Mouse (Mus musculus) macrophage (primary cell): ENCODE data around the gene Zfhx3. TPM values are rescaled to one million over a fixed set of nuclear protein-coding genes. Genes with fewer than 3 reads are reported as not detected.

Experiments used
- H3K27ac ChIP-seq: fragments of 350-480 bp; formaldehyde crosslinking; 2 replicates; pipeline ENCODE4 v1.9.0; 2021
- H3K36me3 ChIP-seq: fragments of 350-480 bp; formaldehyde crosslinking; 2 replicates; pipeline ENCODE4 v1.9.0; 2021; ENCODE audit errors: inconsistent target
- H3K4me3 ChIP-seq: fragments of 350-480 bp; formaldehyde crosslinking; 2 replicates; pipeline ENCODE4 v1.9.0; 2021; ENCODE audit errors: inconsistent target
- H3K79me2 ChIP-seq: fragments of 350-480 bp; formaldehyde crosslinking; 2 replicates; pipeline ENCODE4 v1.9.0; 2021; ENCODE audit errors: inconsistent target
- WGBS: methylation state at CpG from one replicate; pipeline ENCODE4 v1.1.7; 2026; ENCODE audit warnings: inconsistent platforms; ENCODE audit not compliant: missing documents; 5-methylcytosine and 5-hydroxymethylcytosine counted together
- polyA plus RNA-seq: library from polyadenylated mRNA; stranded (reverse); fragments of 250-400 nt; gene quantifications from 3 replicates; pipeline ENCODE4 v1.2.4, GENCODE M21; 2018; ENCODE audit warnings: inconsistent platforms

The Zfhx3 gene
- polyA plus RNA-seq, 1 experiment from 2014 or later, result 5.3 TPM

- Histone ChIP-seq H3K79me2 (no peaks in the 10 kb centered on the region), H3K36me3 (no peaks in the 10 kb centered on the region), H3K4me3 (no peak overlapping the region), H3K27ac (no peak overlapping the region)
- WGBS, result 92% methylated on average over 12 of the region's 12 CpGs
Measured at GRCm38 (mm10) chr8:108554578-108555245, 612.3 kb downstream of the Zfhx3 start.

- 90% methylated on average over 6 of the region's 6 CpGs for WGBS
Measured at GRCm38 (mm10) chr8:108563420-108563819, 621.0 kb downstream of the Zfhx3 start.

GRCm38 (mm10) chr8:108563934-108564564 lies 621.6 kb downstream of the Zfhx3 start:
- 85% methylated on average over 7 of the region's 7 CpGs for WGBS
- no peaks in the 10 kb centered on the region for H3K36me3 ChIP-seq
- H3K27ac ChIP-seq, result no peak overlapping the region
- H3K79me2 ChIP-seq, result no peaks in the 10 kb centered on the region
- no peak overlapping the region for H3K4me3 ChIP-seq

More at GRCm38 (mm10) chr8:108563420-108563819, 621.0 kb downstream of the Zfhx3 start:
- Histone ChIP-seq H3K36me3 (no peaks in the 10 kb centered on the region), H3K79me2 (no peaks in the 10 kb centered on the region), H3K4me3 (no peak overlapping the region), H3K27ac (no peak overlapping the region)

GRCm38 (mm10) chr8:108566035-108566434 lies 623.6 kb downstream of the Zfhx3 start:
- H3K36me3 ChIP-seq, result no peaks in the 10 kb centered on the region
- H3K4me3 ChIP-seq, result no peak overlapping the region
- no peaks in the 10 kb centered on the region for H3K79me2 ChIP-seq
- no peak overlapping the region for H3K27ac ChIP-seq
- WGBS, result 84% methylated on average over 12 of the region's 12 CpGs

- Histone ChIP-seq H3K4me3 (no peak overlapping the region), H3K79me2 (no peaks in the 10 kb centered on the region), H3K36me3 (no peaks in the 10 kb centered on the region), H3K27ac (no peak overlapping the region)
- 90% methylated on average over 5 of the region's 5 CpGs for WGBS
Measured at GRCm38 (mm10) chr8:108573295-108574017, 631.0 kb downstream of the Zfhx3 start.

- H3K79me2 ChIP-seq, result no peaks in the 10 kb centered on the region
- H3K36me3 ChIP-seq, result no peaks in the 10 kb centered on the region
- H3K4me3 ChIP-seq, result no peak overlapping the region
- no peak overlapping the region for H3K27ac ChIP-seq
- whole genome bisulfite sequencing, result 16% methylated on average over 7 of the region's 7 CpGs
Measured at GRCm38 (mm10) chr8:108574101-108574500, 631.7 kb downstream of the Zfhx3 start.

GRCm38 (mm10) chr8:108577571-108577970 lies 635.1 kb downstream of the Zfhx3 start:
- Histone ChIP-seq H3K36me3 (no peaks in the 10 kb centered on the region), H3K4me3 (no peak overlapping the region), H3K79me2 (no peaks in the 10 kb centered on the region), H3K27ac (no peak overlapping the region)
- 90% methylated on average over 7 of the region's 7 CpGs for WGBS

- no peak overlapping the region for H3K27ac ChIP-seq
- WGBS, result 83% methylated on average over 8 of the region's 10 CpGs
- no peak overlapping the region for H3K4me3 ChIP-seq
- H3K36me3 ChIP-seq, result no peaks in the 10 kb centered on the region
- H3K79me2 ChIP-seq, result no peaks in the 10 kb centered on the region
Measured at GRCm38 (mm10) chr8:108578388-108578787, 635.9 kb downstream of the Zfhx3 start.

GRCm38 (mm10) chr8:108579808-108580207 lies 637.4 kb downstream of the Zfhx3 start:
- Histone ChIP-seq H3K4me3 (no peak overlapping the region), H3K79me2 (no peaks in the 10 kb centered on the region), H3K36me3 (no peaks in the 10 kb centered on the region), H3K27ac (no peak overlapping the region)
- WGBS, result 93% methylated on average over 9 of the region's 9 CpGs

GRCm38 (mm10) chr8:108580364-108580763 lies 637.9 kb downstream of the Zfhx3 start:
- Histone ChIP-seq H3K36me3 (no peaks in the 10 kb centered on the region), H3K27ac (no peak overlapping the region), H3K79me2 (no peaks in the 10 kb centered on the region), H3K4me3 (no peak overlapping the region)
- WGBS, result 61% methylated on average over 5 of the region's 5 CpGs

GRCm38 (mm10) chr8:108581557-108581956 lies 639.1 kb downstream of the Zfhx3 start:
- Histone ChIP-seq H3K4me3 (no peak overlapping the region), H3K36me3 (no peaks in the 10 kb centered on the region), H3K27ac (no peak overlapping the region), H3K79me2 (no peaks in the 10 kb centered on the region)
- 87% methylated on average over 6 of the region's 6 CpGs for WGBS

GRCm38 (mm10) chr8:108582251-108582650 lies 639.8 kb downstream of the Zfhx3 start:
- H3K79me2 ChIP-seq, result no peaks in the 10 kb centered on the region
- no peaks in the 10 kb centered on the region for H3K36me3 ChIP-seq
- no peak overlapping the region for H3K4me3 ChIP-seq
- no peak overlapping the region for H3K27ac ChIP-seq
- 89% methylated on average over 3 of the region's 3 CpGs for WGBS

- Histone ChIP-seq H3K27ac (no peak overlapping the region), H3K36me3 (no peaks in the 10 kb centered on the region), H3K79me2 (no peaks in the 10 kb centered on the region), H3K4me3 (no peak overlapping the region)
- WGBS, result 93% methylated on average over 4 of the region's 4 CpGs
Measured at GRCm38 (mm10) chr8:108583261-108583660, 640.8 kb downstream of the Zfhx3 start.

GRCm38 (mm10) chr8:108583867-108584661 lies 641.6 kb downstream of the Zfhx3 start:
- Histone ChIP-seq H3K79me2 (no peaks in the 10 kb centered on the region), H3K36me3 (no peaks in the 10 kb centered on the region), H3K27ac (no peak overlapping the region), H3K4me3 (no peak overlapping the region)
- WGBS, result 95% methylated on average over 9 of the region's 9 CpGs
